Mouse (Mus musculus) forebrain, embryonic 13.5 days (tissue): ENCODE measurements at regions not wholly inside any gene's neighbourhood (a gene's known extent, or its start where the extent isn't known, plus 50 kb on each side); places are given as distances from the start of the nearest gene placed in this dataset.

ENCODE experiments used
- ATAC-seq: fragments of 200-750 bp; cut with Nextera tagmentation; 2 replicates; pipeline ENCODE4 v1.8.0; 2017
- H3K27ac ChIP-seq: fragments of 300-500 bp; sonication (generic); 2 replicates; pipeline ENCODE4 v1.5.1; 2015; ENCODE audit warnings: inconsistent platforms, mild to moderate bottlenecking, moderate library complexity
- H3K27me3 ChIP-seq: fragments of 300-500 bp; sonication (generic); 2 replicates; pipeline ENCODE4 v1.6.1; 2015; ENCODE audit warnings: mild to moderate bottlenecking, inconsistent platforms
- H3K36me3 ChIP-seq: fragments of 300-500 bp; sonication (generic); 2 replicates; pipeline ENCODE4 v1.6.1; 2015; ENCODE audit warnings: mild to moderate bottlenecking, inconsistent platforms; ENCODE audit not compliant: poor library complexity, severe bottlenecking
- H3K4me1 ChIP-seq: fragments of 300-500 bp; sonication (generic); 2 replicates; pipeline ENCODE4 v1.6.1; 2015; ENCODE audit warnings: inconsistent platforms
- H3K4me2 ChIP-seq: fragments of 300-500 bp; sonication (generic); 2 replicates; pipeline ENCODE4 v1.6.1; 2015; ENCODE audit warnings: inconsistent platforms, mild to moderate bottlenecking, moderate library complexity
- H3K4me3 ChIP-seq: fragments of 300-500 bp; sonication (generic); 2 replicates; pipeline ENCODE4 v1.5.1; 2015; ENCODE audit warnings: mild to moderate bottlenecking, inconsistent platforms
- H3K9ac ChIP-seq: fragments of 300-500 bp; sonication (generic); 2 replicates; pipeline ENCODE4 v1.6.1; 2015; ENCODE audit warnings: mild to moderate bottlenecking, inconsistent platforms
- H3K9me3 ChIP-seq: fragments of 300-500 bp; sonication (generic); replicated peaks from 2 replicates; pipeline ENCODE4 v1.6.1; 2016; ENCODE audit warnings: inconsistent platforms
- WGBS: fragments of 180-500 bp; shearing (Covaris S2); methylation state at CpG from one replicate; pipeline ENCODE4 v1.1.7; 2015; 5-methylcytosine and 5-hydroxymethylcytosine counted together

DNA sequence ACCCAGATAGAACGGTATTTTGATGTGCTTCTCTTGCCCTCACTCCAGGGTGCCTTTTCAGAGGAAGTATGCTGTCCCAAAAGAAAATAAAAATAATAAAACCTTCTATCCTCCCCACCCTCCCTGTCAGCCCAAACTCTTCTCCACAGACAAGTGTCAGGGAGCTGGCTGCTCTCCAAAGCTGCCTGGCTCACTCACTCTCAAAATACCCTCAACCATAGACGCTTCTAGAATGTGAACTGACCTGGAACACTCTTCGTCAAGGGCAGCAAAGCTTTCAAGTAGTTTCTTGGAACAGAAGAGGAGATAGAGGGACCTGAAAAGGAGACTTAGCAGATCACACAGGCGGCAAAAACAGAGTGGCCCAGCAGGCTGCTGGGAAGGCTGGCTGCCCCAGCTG, 291.4 kb upstream of the Zmiz1 start:
- Histone ChIP-seq H3K36me3 (no peaks in the 10 kb centered on the region), H3K9me3 (no peaks in the 10 kb centered on the region), H3K4me2 (no peak overlapping the region), H3K4me3 (no peak overlapping the region), H3K9ac (no peak overlapping the region), H3K27ac (no peak overlapping the region), H3K4me1 (peaks cover 20% of the 10 kb centered on the region), H3K27me3 (no peaks in the 10 kb centered on the region)
- 39% methylated on average over 4 of the region's 4 CpGs for WGBS
- no peak for ATAC-seq

DNA sequence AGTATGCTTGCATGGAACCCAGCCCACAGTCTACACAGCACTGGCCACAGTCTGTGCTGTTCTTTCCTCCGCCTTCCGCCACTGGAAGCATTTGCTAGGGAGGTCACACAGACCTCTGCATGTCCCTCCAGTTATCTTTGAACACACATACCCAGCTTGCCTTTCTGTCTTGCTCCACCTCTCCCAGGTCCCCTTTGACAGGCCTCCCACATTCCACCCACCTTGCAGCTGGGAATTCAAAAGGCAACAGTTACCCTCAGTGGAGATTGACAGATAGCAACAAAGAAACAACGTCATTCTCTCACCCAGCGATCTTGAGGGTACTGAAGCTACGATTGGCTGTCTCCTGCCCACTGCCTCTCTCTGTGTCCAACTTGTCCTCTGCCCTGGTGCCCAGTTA, 290.7 kb upstream of the Zmiz1 start:
- Histone ChIP-seq H3K9me3 (no peaks in the 10 kb centered on the region), H3K36me3 (no peaks in the 10 kb centered on the region), H3K27me3 (no peaks in the 10 kb centered on the region), H3K4me1 (peaks cover 20% of the 10 kb centered on the region), H3K9ac (no peak overlapping the region), H3K27ac (no peak overlapping the region), H3K4me3 (no peak overlapping the region), H3K4me2 (no peak overlapping the region)
- ATAC-seq = no peak
- WGBS = 64% methylated on average over 5 of the region's 5 CpGs

DNA sequence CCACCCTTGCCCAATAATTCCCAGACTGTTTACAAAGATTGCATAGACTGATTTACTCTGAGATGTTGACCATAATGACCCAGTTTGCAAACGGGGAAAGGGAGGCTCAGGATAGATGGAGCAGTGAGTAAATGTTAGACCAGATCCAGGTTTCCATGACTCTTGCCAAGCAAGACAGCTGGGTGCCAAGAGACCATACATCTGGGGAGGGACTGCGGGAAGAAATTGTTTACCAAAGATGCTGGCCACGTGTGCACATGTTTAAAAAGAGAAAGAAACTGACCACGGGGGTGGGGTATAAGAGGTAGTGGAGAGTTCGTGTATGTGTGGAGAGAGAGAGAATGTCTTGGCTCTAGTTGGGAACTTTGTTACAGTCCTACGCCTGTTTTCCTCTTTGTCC, 285.7 kb upstream of the Zmiz1 start:
- Histone ChIP-seq H3K9me3 (no peaks in the 10 kb centered on the region), H3K27ac (no peak overlapping the region), H3K4me2 (no peak overlapping the region), H3K27me3 (no peaks in the 10 kb centered on the region), H3K9ac (no peak overlapping the region), H3K4me1 (peaks cover 5% of the 10 kb centered on the region), H3K36me3 (no peaks in the 10 kb centered on the region), H3K4me3 (no peak overlapping the region)
- WGBS = 77% methylated on average over 6 of the region's 6 CpGs
- no peak for ATAC-seq

DNA sequence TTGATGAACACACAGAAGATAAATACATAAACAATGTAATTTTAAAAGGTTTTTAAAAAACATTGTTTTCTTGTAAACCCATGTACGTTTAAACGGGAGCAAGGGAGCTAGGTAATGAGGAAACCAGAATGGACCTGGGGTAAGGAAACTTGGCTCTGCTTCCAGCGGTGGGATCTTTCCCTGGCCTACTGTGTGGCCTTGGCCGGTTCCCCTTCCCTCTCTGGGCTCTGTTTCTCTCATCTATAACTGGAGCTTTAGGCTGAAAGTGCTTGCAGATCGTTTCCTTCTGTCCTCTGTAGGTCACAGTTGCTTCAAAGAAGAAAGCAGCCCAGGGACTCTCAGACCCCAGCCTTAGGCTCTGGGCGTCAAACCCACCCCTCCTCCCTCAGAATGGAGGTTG, 285.1 kb upstream of the Zmiz1 start:
- WGBS = 77% methylated on average over 6 of the region's 6 CpGs
- Histone ChIP-seq H3K4me1 (no peaks in the 10 kb centered on the region), H3K27me3 (no peaks in the 10 kb centered on the region), H3K36me3 (no peaks in the 10 kb centered on the region), H3K9me3 (no peaks in the 10 kb centered on the region), H3K4me3 (no peak overlapping the region), H3K27ac (no peak overlapping the region), H3K4me2 (no peak overlapping the region), H3K9ac (no peak overlapping the region)
- no peak for ATAC-seq

DNA sequence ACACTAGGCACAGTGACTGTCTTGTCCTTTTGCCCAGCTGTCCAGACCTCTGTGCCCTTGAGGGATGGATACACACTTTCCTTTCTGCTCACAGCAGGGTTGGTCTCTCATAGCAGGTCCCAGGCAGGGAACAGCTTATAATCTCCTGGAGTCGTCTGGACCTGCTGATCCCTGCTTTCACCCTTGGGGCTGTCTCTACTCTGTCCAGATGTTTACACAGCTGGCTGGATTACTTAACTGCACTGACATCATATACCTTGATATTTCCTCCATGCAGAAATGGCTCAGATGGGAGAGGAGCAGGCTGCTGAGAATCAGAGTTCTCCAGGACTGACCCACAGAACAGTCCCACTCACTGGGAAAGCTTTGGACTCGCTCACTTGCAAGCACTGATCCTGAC, 284.6 kb upstream of the Zmiz1 start:
- Histone ChIP-seq H3K27ac (no peak overlapping the region), H3K27me3 (no peaks in the 10 kb centered on the region), H3K4me2 (no peak overlapping the region), H3K4me3 (no peak overlapping the region), H3K4me1 (no peaks in the 10 kb centered on the region), H3K9me3 (no peaks in the 10 kb centered on the region), H3K36me3 (no peaks in the 10 kb centered on the region), H3K9ac (no peak overlapping the region)
- WGBS = 54% methylated on average over 2 of the region's 2 CpGs
- ATAC-seq = no peak

DNA sequence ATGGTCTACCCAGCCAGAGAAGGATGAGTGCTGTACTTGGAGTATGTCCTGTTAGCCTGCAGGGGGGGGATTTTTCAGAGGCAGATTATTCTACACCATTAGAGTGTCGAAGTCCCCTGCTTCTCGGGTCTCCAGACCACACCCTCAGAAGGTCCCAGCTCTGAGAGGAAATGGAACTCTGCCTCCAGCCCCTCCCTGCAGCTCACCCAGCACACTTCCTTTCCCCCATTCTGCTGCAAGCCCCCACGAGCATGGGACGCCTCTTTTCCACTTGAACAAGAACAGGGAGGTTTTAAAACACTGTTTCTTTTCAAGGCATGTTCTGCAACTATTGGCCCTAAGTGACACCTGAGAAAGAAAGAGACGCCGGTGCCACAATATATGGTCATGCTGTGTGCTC, 282.8 kb upstream of the Zmiz1 start:
- H3K4me3 ChIP-seq = no peak overlapping the region
- no peaks in the 10 kb centered on the region for H3K9me3 ChIP-seq
- no peak for ATAC-seq
- H3K4me1 ChIP-seq = peaks cover 7% of the 10 kb centered on the region
- no peak overlapping the region for H3K27ac ChIP-seq
- H3K4me2 ChIP-seq = no peak overlapping the region
- no peaks in the 10 kb centered on the region for H3K36me3 ChIP-seq
- H3K27me3 ChIP-seq = no peaks in the 10 kb centered on the region
- no peak overlapping the region for H3K9ac ChIP-seq
- 79% methylated on average over 6 of the region's 6 CpGs for WGBS

DNA sequence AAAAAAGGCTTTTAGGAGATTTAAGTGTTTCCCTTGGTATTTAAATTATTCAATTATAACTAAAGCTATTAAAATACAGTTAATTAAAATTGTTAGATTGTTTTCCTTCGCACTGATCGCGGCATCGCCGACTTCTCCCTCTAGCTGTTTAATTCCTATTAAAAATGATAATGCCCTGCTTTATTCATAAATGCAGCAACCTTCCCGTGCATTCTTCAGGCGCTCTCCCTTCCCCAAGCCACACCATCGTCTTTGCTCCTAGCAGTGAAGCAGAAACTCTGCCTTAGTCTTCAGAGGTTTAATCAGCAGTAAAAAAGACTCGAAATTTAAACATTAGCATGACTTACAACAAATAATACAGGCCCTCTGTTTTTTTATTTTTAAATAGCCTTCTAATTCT, 278.9 kb upstream of the Zmiz1 start:
- H3K4me2 ChIP-seq = no peak overlapping the region
- WGBS = 46% methylated on average over 9 of the region's 9 CpGs
- 0 out of 2 replicates have a peak, but pooled peaks cover 5% of the 10 kb centered on the region for H3K27me3 ChIP-seq
- no peaks in the 10 kb centered on the region for H3K9me3 ChIP-seq
- no peaks in the 10 kb centered on the region for H3K36me3 ChIP-seq
- H3K9ac ChIP-seq = no peak overlapping the region
- ATAC-seq = no peak
- peaks cover 10% of the 10 kb centered on the region for H3K4me1 ChIP-seq
- H3K27ac ChIP-seq = no peak overlapping the region
- H3K4me3 ChIP-seq = no peak overlapping the region

DNA sequence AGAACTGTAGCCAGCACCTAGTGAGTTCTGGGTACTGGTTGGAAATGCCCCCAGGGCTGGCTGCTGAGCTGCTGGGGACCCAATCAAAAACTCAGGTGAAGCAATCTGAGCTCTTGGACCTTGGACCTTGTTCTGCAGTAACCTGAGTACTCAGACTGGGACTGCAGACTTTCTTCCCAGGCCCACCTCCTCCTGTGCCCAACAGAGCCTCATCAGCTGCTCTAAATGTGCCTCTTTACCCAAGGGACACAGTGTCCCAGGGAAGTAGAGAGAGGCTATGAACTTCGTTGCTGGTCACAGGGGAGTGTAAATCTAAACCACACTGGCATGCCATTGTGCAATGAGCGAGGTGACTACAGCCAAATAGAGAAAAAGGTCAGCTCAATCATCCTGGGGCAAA, 277.6 kb upstream of the Zmiz1 start:
- 64% methylated on average over 2 of the region's 2 CpGs for WGBS
- no peaks in the 10 kb centered on the region for H3K9me3 ChIP-seq
- no peak overlapping the region for H3K4me2 ChIP-seq
- H3K9ac ChIP-seq = no peak overlapping the region
- H3K4me3 ChIP-seq = no peak overlapping the region
- no peak overlapping the region for H3K27ac ChIP-seq
- ATAC-seq = no peak
- peaks cover 21% of the 10 kb centered on the region for H3K4me1 ChIP-seq
- 0 out of 2 replicates have a peak, but pooled peaks cover 5% of the 10 kb centered on the region for H3K27me3 ChIP-seq
- no peaks in the 10 kb centered on the region for H3K36me3 ChIP-seq

DNA sequence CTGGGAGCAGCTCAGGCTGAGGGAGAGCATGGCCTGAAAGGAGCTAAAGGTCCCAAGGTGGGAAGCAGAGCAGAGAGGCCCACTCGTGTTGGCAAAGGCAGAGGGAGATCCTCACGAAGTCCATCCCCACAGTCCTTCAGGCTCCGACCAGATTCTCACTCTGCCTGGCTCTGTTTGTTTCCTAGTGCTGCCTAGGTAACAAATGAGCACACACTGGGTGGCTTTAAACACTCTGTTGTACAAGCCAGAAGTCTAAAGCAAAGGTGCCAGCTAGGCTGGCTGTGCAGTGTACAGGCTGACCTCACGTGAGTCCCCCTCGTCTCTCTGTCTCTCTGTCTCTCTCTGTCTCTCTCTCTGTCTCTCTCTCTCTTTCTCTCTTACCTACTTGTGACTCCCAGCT, 274.9 kb upstream of the Zmiz1 start:
- H3K27me3 ChIP-seq = 0 out of 2 replicates have a peak, but pooled peaks cover 5% of the 10 kb centered on the region
- no peaks in the 10 kb centered on the region for H3K9me3 ChIP-seq
- H3K4me1 ChIP-seq = peaks cover 29% of the 10 kb centered on the region
- H3K4me3 ChIP-seq = no peak overlapping the region
- ATAC-seq = no peak
- no peak overlapping the region for H3K4me2 ChIP-seq
- H3K36me3 ChIP-seq = no peaks in the 10 kb centered on the region
- H3K9ac ChIP-seq = no peak overlapping the region
- no peak overlapping the region for H3K27ac ChIP-seq
- WGBS = 60% methylated on average over 5 of the region's 5 CpGs

DNA sequence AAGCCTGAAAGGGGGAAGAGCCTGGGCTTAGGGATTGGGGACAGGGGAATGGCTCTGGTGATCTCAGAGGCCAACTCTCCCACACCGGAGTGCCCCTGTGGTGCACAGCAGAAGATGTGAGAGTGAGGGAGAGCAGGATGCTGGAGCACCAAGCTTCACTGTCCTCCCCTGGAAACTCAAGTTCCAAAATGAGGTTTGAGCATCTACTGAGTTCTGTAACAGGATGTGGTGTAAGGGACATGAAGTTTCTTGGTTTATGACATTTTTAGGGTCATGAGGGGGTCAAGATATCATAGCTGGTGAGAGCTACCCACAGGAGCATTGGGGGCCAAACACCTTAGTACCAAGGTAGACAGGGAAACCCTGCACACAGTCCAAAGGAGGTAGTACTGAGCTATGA, 274.1 kb upstream of the Zmiz1 start:
- no peak for ATAC-seq
- H3K4me2 ChIP-seq = no peak overlapping the region
- peaks cover 25% of the 10 kb centered on the region for H3K4me1 ChIP-seq
- H3K9me3 ChIP-seq = no peaks in the 10 kb centered on the region
- H3K27ac ChIP-seq = no peak overlapping the region
- WGBS = 86% methylated on average over 1 of the region's 1 CpGs
- 0 out of 2 replicates have a peak, but pooled peaks cover 5% of the 10 kb centered on the region for H3K27me3 ChIP-seq
- no peaks in the 10 kb centered on the region for H3K36me3 ChIP-seq
- no peak overlapping the region for H3K9ac ChIP-seq
- no peak overlapping the region for H3K4me3 ChIP-seq

DNA sequence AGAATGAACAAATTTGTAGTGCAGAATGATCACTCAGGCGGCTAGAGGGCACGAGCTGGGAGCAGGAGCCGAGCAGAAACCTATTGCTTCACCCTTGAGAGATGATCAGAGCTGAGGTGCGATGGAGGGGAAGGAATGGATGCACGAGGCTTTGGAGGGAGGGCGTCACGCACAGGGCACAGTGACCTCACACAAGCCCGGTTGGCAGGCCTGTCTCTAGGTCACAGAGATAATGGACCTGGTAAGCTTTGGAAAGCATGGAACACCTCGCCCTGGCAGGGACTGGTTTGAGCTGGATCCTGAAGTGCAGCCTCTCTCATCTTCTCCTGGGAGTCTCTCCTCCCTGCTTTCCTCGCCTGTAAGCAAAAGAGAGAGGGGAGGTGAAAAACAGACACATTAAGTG, 273.4 kb upstream of the Zmiz1 start:
- no peaks in the 10 kb centered on the region for H3K9me3 ChIP-seq
- peaks cover 22% of the 10 kb centered on the region for H3K4me1 ChIP-seq
- no peaks in the 10 kb centered on the region for H3K36me3 ChIP-seq
- peak; percentile 41 for ATAC-seq
- no peak overlapping the region for H3K9ac ChIP-seq
- H3K4me3 ChIP-seq = no peak overlapping the region
- H3K27me3 ChIP-seq = 0 out of 2 replicates have a peak, but pooled peaks cover 5% of the 10 kb centered on the region
- WGBS = 39% methylated on average over 10 of the region's 10 CpGs
- H3K27ac ChIP-seq = peak overlapping the region; percentile 78
- H3K4me2 ChIP-seq = no peak overlapping the region

DNA sequence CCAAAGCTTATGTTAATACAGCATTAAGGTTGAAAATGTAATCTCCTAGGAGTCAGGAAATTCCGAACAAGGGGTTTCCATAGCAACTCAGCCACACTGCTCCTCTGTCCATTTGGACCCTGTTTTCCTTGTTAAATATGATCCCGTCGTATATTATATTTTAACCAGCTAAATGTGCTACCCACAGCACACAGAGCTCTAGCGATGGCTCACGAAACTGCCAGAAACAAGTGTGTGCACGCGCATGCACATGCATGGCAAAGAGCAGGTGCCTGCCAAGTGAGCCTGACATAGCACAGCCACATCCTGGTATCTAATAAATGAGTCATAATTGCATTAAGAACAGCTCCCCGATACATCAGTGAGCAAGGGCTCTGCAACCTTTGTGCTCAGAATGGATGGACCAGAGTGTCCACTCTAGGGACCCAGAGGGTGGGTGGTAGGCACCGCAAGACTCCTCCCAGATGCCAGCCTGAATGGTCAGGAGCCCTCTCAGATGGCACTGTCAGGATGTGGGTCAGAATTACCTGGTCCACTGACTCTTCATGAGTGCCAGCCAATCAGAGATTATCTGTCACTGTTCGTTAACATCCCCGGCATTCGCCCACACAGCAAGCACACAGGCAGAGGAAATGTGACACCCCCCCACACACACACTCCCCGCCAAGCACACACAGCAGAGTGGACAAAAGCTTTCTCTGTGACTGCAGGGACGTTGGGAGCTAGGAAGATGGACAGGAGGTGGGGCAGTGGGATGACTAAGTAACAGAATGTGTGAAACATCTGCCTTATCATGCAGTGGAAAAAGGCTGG, 272.8 kb upstream of the Zmiz1 start:
- H3K9ac ChIP-seq = no peak overlapping the region
- peak overlapping the region; percentile 78 for H3K27ac ChIP-seq
- WGBS = 44% methylated on average over 14 of the region's 14 CpGs
- peaks cover 22% of the 10 kb centered on the region for H3K4me1 ChIP-seq
- H3K4me3 ChIP-seq = no peak overlapping the region
- 0 out of 2 replicates have a peak, but pooled peaks cover 5% of the 10 kb centered on the region for H3K27me3 ChIP-seq
- peak; percentile 57 for ATAC-seq
- H3K9me3 ChIP-seq = no peaks in the 10 kb centered on the region
- H3K36me3 ChIP-seq = no peaks in the 10 kb centered on the region
- H3K4me2 ChIP-seq = no peak overlapping the region

DNA sequence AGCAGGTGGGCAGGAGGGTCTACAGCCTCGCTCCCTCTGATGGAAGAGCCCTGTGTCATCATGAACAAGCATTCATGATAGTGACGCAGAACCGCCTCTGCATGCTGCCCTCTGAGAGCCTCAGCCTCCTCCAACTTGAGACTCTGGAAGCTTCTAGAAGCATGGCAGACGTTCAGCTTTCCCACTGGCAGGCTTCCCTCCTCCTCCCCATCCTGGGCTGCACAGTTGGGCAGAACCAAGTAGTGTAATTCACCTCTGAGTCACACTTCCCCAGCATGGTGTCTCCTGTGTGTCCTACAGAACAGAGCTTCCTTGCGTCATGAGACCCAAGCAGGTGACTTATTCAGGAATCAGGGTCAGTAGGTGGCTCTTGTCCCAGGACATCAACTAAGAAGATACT, 271.3 kb upstream of the Zmiz1 start:
- ATAC-seq = no peak
- H3K27me3 ChIP-seq = no peaks in the 10 kb centered on the region
- no peak overlapping the region for H3K27ac ChIP-seq
- no peaks in the 10 kb centered on the region for H3K36me3 ChIP-seq
- no peaks in the 10 kb centered on the region for H3K9me3 ChIP-seq
- H3K4me2 ChIP-seq = no peak overlapping the region
- WGBS = 95% methylated on average over 5 of the region's 5 CpGs
- H3K4me3 ChIP-seq = no peak overlapping the region
- H3K4me1 ChIP-seq = peaks cover 19% of the 10 kb centered on the region
- H3K9ac ChIP-seq = no peak overlapping the region
